Mouse (Mus musculus): ENCODE measurements around the gene Btbd2.

- TF ChIP-seq POLR2A (IDR thresholded peaks at IDR 0.05; ENCODE audit: borderline replicate concordance, control insufficient read depth, low read depth, low read length) (0 out of 2 replicates have a peak, but pooled peaks have one; percentile 37), CTCF (IDR thresholded peaks at IDR 0.05; ENCODE audit: control insufficient read depth, insufficient read depth, low read length) (no peak)
Observed at GRCm38 (mm10) chr10:80696502-80697392, 39.9 kb upstream of the Btbd2 start.

All from bone marrow, adult 2 months (tissue).